Mouse (Mus musculus) midbrain, embryonic 13.5 days (tissue): Measurements from ENCODE around the gene Grid2. TPM values are rescaled to one million over a fixed set of nuclear protein-coding genes. Genes with fewer than 3 reads are reported as not detected.

Experiments
- ATAC-seq: fragments of 200-750 bp; cut with Nextera tagmentation; 2 replicates; pipeline ENCODE4 v1.8.0; 2017; ENCODE audit warnings: mild to moderate bottlenecking, moderate TSS enrichment, moderate library complexity
- H3K27ac ChIP-seq: fragments of 300-500 bp; sonication (generic); 2 replicates; pipeline ENCODE4 v1.5.1; 2015; ENCODE audit warnings: inconsistent platforms, mild to moderate bottlenecking, moderate library complexity
- H3K27me3 ChIP-seq: fragments of 300-500 bp; sonication (generic); 2 replicates; pipeline ENCODE4 v1.6.1; 2015; ENCODE audit warnings: mild to moderate bottlenecking, inconsistent platforms
- H3K36me3 ChIP-seq: fragments of 300-500 bp; sonication (generic); 2 replicates; pipeline ENCODE4 v1.6.1; 2015; ENCODE audit warnings: mild to moderate bottlenecking, inconsistent platforms
- H3K4me1 ChIP-seq: fragments of 300-500 bp; sonication (generic); replicated peaks from 2 replicates; pipeline ENCODE4 v1.6.1; 2015; ENCODE audit warnings: inconsistent platforms
- H3K4me2 ChIP-seq: fragments of 300-500 bp; sonication (generic); replicated peaks from 2 replicates; pipeline ENCODE4 v1.6.1; 2015; ENCODE audit warnings: moderate library complexity, mild to moderate bottlenecking, inconsistent platforms
- H3K4me3 ChIP-seq: fragments of 300-500 bp; sonication (generic); replicated peaks from 2 replicates; pipeline ENCODE4 v1.5.1; 2015; ENCODE audit warnings: mild to moderate bottlenecking, inconsistent platforms
- H3K9ac ChIP-seq: fragments of 300-500 bp; sonication (generic); replicated peaks from 2 replicates; pipeline ENCODE4 v1.6.1; 2015; ENCODE audit warnings: mild to moderate bottlenecking, inconsistent platforms
- H3K9me3 ChIP-seq: fragments of 300-500 bp; sonication (generic); 2 replicates; pipeline ENCODE4 v1.6.1; 2016; ENCODE audit warnings: mild to moderate bottlenecking, inconsistent platforms
- WGBS: fragments of 180-500 bp; shearing (Covaris S2); methylation state at CpG from one replicate; pipeline ENCODE4 v1.1.7; 2015; 5-methylcytosine and 5-hydroxymethylcytosine counted together
- polyA plus RNA-seq: library from polyadenylated mRNA; unstranded; fragments of >200 nt; fragmentation: Nextera tagmentation; extraction: Ambion mirVana; gene quantifications from 2 replicates; pipeline ENCODE4 v1.2.1, GENCODE M21; 2015

Grid2 gene
- polyA plus RNA-seq, 1 experiment from 2014 or later = 7.6 TPM

DNA sequence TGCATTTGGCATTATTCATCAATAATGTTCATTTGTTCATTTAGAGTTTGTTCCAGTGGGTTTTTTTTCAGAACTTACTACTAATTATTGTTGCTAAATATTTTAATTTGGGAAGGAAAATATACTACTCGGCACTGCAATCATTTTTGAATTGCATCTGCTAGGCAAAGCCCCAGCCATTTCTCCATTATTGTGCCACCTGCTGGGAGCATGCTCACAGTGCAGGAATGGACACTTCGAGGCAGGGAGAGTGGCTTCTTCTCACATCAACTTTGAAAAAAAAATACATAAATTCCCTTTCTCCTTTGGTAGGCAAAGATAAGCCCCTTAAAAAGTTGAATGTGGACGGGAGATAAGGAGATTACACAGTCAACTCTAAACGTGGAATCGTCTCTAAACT lies 1312.9 kb downstream of the Grid2 start:
- Histone ChIP-seq H3K27ac (no peak overlapping the region), H3K4me3 (no peak overlapping the region), H3K4me2 (no peak overlapping the region), H3K9ac (no peak overlapping the region), H3K4me1 (0 out of 2 replicates have a peak, but pooled peaks cover 3% of the 10 kb centered on the region), H3K27me3 (no peaks in the 10 kb centered on the region), H3K9me3 (no peaks in the 10 kb centered on the region), H3K36me3 (no peaks in the 10 kb centered on the region)
- WGBS = 58% methylated on average over 5 of the region's 5 CpGs
- no peak for ATAC-seq

DNA sequence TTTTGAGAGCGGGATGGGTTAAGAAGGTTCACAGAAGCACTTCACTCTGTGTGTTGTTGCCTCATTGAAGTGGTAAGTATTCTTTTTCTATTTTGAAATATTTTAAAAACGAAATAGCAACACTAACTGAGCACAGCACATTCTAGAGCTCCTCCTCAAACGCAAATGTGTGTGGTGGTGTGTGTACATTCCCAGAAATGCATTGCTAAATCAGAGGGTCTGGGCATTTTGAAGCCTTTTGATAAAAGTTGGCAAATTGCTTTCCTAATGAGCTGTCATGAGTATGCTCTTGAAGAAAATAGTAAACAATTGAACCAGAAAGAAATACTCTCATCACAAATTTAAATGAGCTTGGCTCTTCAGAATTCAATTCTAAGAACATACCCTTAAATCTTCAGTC lies 1325.7 kb downstream of the Grid2 start:
- WGBS = 60% methylated on average over 3 of the region's 3 CpGs
- H3K4me1 ChIP-seq = no peaks in the 10 kb centered on the region
- no peaks in the 10 kb centered on the region for H3K9me3 ChIP-seq
- ATAC-seq = no peak
- H3K4me3 ChIP-seq = no peak overlapping the region
- H3K36me3 ChIP-seq = no peaks in the 10 kb centered on the region
- no peak overlapping the region for H3K9ac ChIP-seq
- no peak overlapping the region for H3K4me2 ChIP-seq
- H3K27ac ChIP-seq = no peak overlapping the region
- no peaks in the 10 kb centered on the region for H3K27me3 ChIP-seq

DNA sequence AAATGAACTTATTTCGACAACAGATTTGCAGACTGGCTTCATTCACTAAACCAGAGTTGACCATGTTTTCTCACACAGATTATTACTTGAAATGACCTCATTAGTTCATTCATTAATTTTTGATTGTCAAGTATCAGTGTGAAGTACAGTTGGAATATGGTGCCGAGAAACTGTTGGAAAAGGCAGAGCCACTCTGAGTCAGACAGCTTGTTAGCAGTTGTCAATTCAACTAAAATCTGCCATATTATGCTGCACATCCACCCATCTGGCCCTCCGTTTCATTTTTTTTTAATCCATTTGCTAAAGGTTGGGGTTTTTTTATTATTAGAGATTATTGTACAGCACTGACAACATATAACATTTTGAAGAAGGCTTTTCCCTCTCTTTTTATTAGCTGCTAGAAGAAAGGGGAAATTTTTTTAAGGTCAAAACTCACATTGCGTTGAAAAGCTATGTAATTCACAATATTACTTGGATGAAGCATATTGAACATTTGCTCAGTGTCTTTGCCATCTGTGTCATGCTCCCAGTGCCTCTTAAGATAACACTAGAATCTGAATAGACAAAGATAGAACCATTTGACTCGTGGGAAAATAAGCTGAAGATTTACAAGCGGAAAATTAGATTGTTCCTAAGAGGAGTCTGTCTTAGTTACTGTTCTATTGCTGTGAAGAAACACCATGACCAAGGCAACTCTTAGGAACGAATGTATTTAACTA lies 1333.0 kb downstream of the Grid2 start:
- 69% methylated on average over 7 of the region's 7 CpGs for WGBS
- Histone ChIP-seq H3K9me3 (no peaks in the 10 kb centered on the region), H3K4me3 (no peak overlapping the region), H3K27ac (no peak overlapping the region), H3K9ac (no peak overlapping the region), H3K27me3 (no peaks in the 10 kb centered on the region), H3K36me3 (no peaks in the 10 kb centered on the region), H3K4me2 (no peak overlapping the region), H3K4me1 (no peaks in the 10 kb centered on the region)
- ATAC-seq = no peak

DNA sequence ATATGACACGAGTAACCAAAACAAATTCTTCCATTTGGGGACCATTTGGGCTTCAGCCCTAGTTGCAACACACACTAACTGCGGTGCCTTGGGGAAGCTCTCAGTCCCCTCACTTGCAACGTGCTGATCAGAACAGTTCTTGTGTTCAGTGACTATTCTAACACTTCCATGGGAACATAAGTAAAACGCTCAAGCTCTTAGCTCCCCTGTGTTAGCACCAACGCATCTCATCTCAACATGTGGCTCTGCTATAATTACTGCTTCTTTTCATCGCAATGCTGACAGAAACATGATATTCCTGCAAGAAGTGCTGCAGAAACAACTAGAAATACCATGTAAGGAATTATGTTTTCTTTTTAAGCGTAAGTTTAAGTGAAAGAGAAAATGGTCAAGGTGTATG lies 1340.6 kb downstream of the Grid2 start:
- Histone ChIP-seq H3K36me3 (no peaks in the 10 kb centered on the region), H3K9ac (no peak overlapping the region), H3K9me3 (no peaks in the 10 kb centered on the region), H3K4me1 (peaks cover 10% of the 10 kb centered on the region), H3K27me3 (no peaks in the 10 kb centered on the region), H3K4me2 (no peak overlapping the region), H3K4me3 (no peak overlapping the region), H3K27ac (no peak overlapping the region)
- no peak for ATAC-seq
- WGBS = 77% methylated on average over 7 of the region's 7 CpGs

DNA sequence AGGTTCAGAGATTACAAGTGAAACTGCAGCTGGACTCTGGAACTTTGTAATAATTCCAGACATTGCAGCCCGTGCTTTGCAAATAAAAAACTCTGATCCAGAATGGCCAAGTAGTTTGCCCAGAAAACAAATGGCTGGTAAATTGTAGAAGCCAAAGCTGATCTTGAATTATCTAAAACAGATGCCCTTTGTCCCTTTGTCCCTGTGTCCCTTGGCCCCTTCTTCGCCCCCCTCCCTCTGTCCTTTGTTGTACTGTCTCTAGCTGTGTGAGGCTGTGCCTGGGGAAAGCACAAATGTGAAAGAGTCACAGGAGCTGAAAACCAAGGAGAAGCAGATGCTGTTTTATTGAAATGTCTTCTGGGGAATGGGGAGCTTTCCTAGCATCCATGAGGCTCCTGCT lies 1341.2 kb downstream of the Grid2 start:
- WGBS = 25% methylated on average over 2 of the region's 2 CpGs
- peaks cover 10% of the 10 kb centered on the region for H3K4me1 ChIP-seq
- H3K27ac ChIP-seq = peak overlapping the region; percentile 21; the same call in 1 of the 2 replicates
- no peaks in the 10 kb centered on the region for H3K9me3 ChIP-seq
- H3K4me2 ChIP-seq = no peak overlapping the region
- H3K36me3 ChIP-seq = no peaks in the 10 kb centered on the region
- ATAC-seq = no peak
- H3K9ac ChIP-seq = no peak overlapping the region
- no peak overlapping the region for H3K4me3 ChIP-seq
- H3K27me3 ChIP-seq = no peaks in the 10 kb centered on the region

DNA sequence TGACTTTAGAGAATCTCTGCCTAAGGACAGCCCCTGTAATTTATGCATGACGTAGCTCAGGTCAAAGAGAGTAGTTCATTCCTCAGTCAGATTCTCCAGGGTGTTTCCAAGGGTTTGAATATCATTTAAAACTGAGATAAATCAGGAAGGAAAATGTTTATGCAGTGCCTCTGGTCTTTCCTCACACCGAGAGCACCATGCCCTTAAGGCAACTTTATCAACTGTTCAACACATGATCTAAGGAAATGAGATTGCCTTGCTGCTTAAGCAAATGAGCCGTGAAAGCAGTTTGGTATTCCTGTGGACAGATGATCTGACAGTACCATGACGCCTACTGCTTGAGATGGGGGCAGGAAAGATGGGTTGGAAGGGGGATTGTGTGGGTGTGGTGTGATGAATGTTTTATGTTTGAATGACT lies 1342.5 kb downstream of the Grid2 start:
- 17% methylated on average over 4 of the region's 4 CpGs for whole genome bisulfite sequencing
- Histone ChIP-seq H3K9ac (no peak overlapping the region), H3K27me3 (no peaks in the 10 kb centered on the region)

DNA sequence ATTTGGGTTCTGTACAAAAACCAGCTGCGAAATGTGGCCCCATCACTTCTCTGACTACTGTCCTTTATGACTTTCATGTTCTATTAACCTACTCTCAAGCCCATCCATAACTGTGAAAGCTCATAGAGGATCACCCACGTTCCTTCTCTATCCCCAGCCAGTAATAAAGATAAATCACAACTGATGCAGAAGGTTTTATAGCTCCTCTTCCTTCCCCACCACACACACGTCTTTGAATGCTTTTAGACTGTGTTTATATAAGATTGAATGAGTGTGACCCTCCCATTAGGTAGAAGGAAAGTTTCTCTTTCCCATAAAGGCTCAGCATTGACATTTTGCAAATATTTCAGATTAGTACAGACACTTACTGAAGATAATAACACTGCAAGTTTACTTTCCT lies 1350.1 kb downstream of the Grid2 start:
- Histone ChIP-seq H3K27ac (no peak overlapping the region), H3K27me3 (no peaks in the 10 kb centered on the region), H3K4me2 (no peak overlapping the region), H3K4me1 (no peaks in the 10 kb centered on the region), H3K36me3 (no peaks in the 10 kb centered on the region), H3K9me3 (no peaks in the 10 kb centered on the region), H3K4me3 (no peak overlapping the region), H3K9ac (no peak overlapping the region)
- 75% methylated on average over 3 of the region's 3 CpGs for WGBS
- no peak for ATAC-seq

More for the DNA sequence above, 1342.5 kb downstream of the Grid2 start:
- Histone ChIP-seq H3K4me1 (peaks cover 10% of the 10 kb centered on the region), H3K9me3 (no peaks in the 10 kb centered on the region), H3K36me3 (no peaks in the 10 kb centered on the region), H3K4me3 (no peak overlapping the region), H3K27ac (no peak overlapping the region), H3K4me2 (no peak overlapping the region)
- peak; percentile 87 for ATAC-seq

DNA sequence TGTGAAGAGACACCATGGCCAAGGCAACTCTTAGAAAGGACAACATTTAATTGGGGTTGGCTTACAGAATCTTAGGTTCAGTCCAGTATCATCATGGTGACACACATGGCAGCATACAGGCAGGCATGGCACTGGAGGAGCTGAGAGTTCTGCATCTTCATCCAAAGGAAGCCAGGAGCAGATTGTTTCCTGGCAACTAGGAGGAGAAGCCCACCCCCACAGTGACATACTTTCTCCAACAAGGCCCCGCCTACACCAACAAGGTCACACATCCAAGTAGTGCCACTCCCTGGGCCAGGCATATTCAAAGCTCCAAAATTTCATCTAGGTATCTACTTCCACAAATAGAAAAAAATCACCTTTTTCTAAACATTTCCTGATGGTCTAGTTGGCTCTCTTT lies 1351.4 kb downstream of the Grid2 start:
- no peak overlapping the region for H3K4me2 ChIP-seq

DNA sequence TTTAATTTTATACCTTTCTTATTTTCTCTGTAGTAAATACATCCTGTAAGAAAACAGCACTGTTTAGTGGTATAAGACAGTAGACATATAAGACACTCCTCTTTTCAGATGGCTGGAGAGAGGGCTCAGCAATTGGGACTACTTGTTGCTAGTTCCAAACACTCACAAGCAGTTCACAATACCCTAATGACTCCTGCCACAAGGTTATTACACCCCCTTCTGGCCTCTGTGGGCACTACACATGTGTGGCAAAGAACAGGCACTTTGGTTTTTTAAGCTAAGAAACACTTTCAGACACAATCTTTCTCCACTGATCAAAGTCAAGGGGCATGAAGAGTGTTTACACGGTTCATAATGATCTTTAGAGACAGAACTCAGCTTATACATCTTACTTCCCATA lies 1352.3 kb downstream of the Grid2 start:
- Histone ChIP-seq H3K4me2 (no peak overlapping the region), H3K4me1 (no peaks in the 10 kb centered on the region), H3K36me3 (no peaks in the 10 kb centered on the region), H3K4me3 (no peak overlapping the region), H3K27me3 (no peaks in the 10 kb centered on the region), H3K9ac (no peak overlapping the region), H3K27ac (no peak overlapping the region), H3K9me3 (no peaks in the 10 kb centered on the region)
- WGBS = 8% methylated on average over 1 of the region's 1 CpGs
- no peak for ATAC-seq

More for the DNA sequence above, 1351.4 kb downstream of the Grid2 start:
- WGBS = 100% methylated on average over 1 of the region's 1 CpGs
- no peak overlapping the region for H3K4me3 ChIP-seq
- H3K27ac ChIP-seq = no peak overlapping the region
- ATAC-seq = no peak
- H3K4me1 ChIP-seq = no peaks in the 10 kb centered on the region
- H3K9me3 ChIP-seq = no peaks in the 10 kb centered on the region
- H3K36me3 ChIP-seq = no peaks in the 10 kb centered on the region
- H3K27me3 ChIP-seq = no peaks in the 10 kb centered on the region
- no peak overlapping the region for H3K9ac ChIP-seq

DNA sequence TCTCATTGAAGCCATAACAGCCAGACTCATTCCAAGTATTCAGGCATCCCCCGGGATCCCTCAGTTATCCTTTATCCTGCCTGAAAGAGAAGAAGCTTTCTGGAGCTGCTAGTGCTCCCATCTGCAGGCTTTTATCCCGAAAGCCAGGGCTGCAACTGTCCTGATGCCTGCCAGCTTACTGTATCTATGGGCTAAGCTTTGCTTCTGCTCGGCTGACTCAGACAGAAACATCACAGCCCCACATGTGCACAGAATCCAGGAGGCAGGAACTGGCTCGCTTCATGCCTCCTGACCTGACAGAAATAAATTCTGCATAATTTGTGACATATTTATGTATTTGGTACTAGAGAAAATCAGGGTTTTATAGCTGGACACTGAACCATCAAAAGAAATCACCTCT lies 1361.2 kb downstream of the Grid2 start:
- H3K9ac ChIP-seq = no peak overlapping the region
- ATAC-seq = no peak
- no peaks in the 10 kb centered on the region for H3K36me3 ChIP-seq
- no peaks in the 10 kb centered on the region for H3K9me3 ChIP-seq
- no peaks in the 10 kb centered on the region for H3K27me3 ChIP-seq
- H3K4me3 ChIP-seq = no peak overlapping the region
- no peak overlapping the region for H3K4me2 ChIP-seq
- H3K27ac ChIP-seq = no peak overlapping the region
- WGBS = 76% methylated on average over 4 of the region's 4 CpGs
- peaks cover 7% of the 10 kb centered on the region for H3K4me1 ChIP-seq

DNA sequence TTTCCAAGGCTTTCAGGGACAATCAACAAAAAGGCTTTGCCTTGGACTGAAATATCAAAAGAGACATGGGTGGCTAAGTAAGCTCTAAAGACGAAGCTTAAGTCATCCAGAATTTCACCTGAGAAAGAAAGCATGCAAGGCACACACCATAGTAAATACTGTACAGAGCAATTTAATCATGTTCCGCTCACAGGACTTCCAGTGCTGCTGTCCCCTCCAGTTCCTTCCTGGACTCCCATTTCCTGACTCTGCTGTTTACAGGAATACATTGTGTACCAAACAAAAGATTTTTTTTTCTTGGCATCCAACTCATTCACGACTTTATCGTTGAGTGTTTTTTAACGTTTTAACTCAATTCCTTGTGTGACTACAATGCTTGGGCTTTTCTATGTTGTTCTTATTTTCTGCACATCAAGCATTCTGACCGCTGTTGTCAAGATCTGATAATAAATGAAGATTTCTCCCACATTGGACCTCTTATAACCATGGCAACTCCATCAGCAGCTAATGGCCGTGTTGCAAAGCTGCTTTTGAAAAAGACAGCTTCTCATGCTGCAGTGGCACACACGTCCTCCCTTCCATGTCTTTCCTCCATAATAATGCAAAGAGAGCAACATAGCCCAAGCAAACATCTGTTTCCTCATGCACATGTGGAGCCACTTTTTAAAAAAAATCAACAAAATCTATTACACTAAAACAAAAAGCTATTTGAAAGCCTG lies 1361.9 kb downstream of the Grid2 start:
- 55% methylated on average over 8 of the region's 8 CpGs for WGBS
- no peak overlapping the region for H3K4me2 ChIP-seq
- H3K27ac ChIP-seq = no peak overlapping the region; the same call in 1 of the 2 replicates
- H3K27me3 ChIP-seq = no peaks in the 10 kb centered on the region
- ATAC-seq = 0 out of 2 replicates have a peak, but pooled peaks have one; percentile 48
- H3K36me3 ChIP-seq = no peaks in the 10 kb centered on the region
- no peaks in the 10 kb centered on the region for H3K9me3 ChIP-seq
- H3K9ac ChIP-seq = no peak overlapping the region
- peaks cover 7% of the 10 kb centered on the region for H3K4me1 ChIP-seq
- H3K4me3 ChIP-seq = no peak overlapping the region

DNA sequence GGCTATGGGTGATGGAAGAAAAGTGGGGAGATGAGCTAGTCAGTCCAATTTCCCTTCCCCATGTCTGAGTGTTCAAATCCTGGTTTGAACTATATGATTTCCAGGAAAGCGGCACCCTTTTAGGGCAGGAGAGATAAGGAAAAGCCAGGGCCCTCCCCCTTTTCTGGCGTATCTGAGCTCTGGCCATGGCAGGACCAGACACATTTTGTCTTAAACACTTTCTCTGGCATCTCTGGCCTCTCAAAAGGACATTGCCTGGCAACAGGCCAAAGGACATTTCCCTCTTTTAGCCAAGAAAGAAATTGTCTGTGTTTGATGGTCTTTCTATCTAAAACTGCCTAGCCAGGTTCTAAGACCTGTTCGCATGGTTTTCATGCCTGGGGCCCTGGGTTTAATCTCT lies 1367.7 kb downstream of the Grid2 start:
- H3K27ac ChIP-seq = no peak overlapping the region
- no peaks in the 10 kb centered on the region for H3K9me3 ChIP-seq
- 45% methylated on average over 3 of the region's 3 CpGs for WGBS
- H3K4me2 ChIP-seq = no peak overlapping the region
- no peak overlapping the region for H3K9ac ChIP-seq
- no peak for ATAC-seq
- no peaks in the 10 kb centered on the region for H3K36me3 ChIP-seq
- no peaks in the 10 kb centered on the region for H3K27me3 ChIP-seq
- H3K4me1 ChIP-seq = no peaks in the 10 kb centered on the region
- no peak overlapping the region for H3K4me3 ChIP-seq
